Comparison of ENCODE assay signal across 19 mouse cellular contexts in genomic region chr7:111680108-111680507, GRCm38 (mm10).
DNase-seq lines count a peak whose midpoint lies in the region; ATAC-seq and TF ChIP-seq lines count a peak whose summit lies in the region.
"Had no signal": no experiment of that assay in that cellular context is flagged by ENCODE, and none has a peak within 500 bp of the region (broad histone marks: within the 10 kb centered on the region; RNA-seq: fewer than 3 reads in every experiment).

No protein-coding gene starts in this region.

- no peak overlapping the region for H3K27ac ChIP-seq in layer of hippocampus, adult 2 months
- H3K27ac ChIP-seq in testis, adult 2 months (ENCODE audit: control insufficient read depth, insufficient read depth, low read depth, low read length): no peak overlapping the region
- no peak overlapping the region for H3K27ac ChIP-seq in forebrain, embryonic 10.5 days
- H3K27ac ChIP-seq: embryonic facial prominence, embryonic 10.5 days; forebrain, embryonic 15.5 days; heart, embryonic 15.5 days; hindbrain, embryonic 10.5 days; kidney, embryonic 15.5 days; liver, embryonic 15.5 days; midbrain, embryonic 13.5 days had no signal

- no peak for TF ChIP-seq POLR2A in testis, adult 2 months (IDR thresholded peaks at IDR 0.05; ENCODE audit: control insufficient read depth, low read depth, low read length)

- H3K9me3 ChIP-seq in forebrain, embryonic 10.5 days: no peaks in the 10 kb centered on the region
- H3K9me3 ChIP-seq: embryonic facial prominence, embryonic 10.5 days; forebrain, embryonic 15.5 days; heart, embryonic 15.5 days; hindbrain, embryonic 10.5 days; kidney, embryonic 15.5 days; liver, embryonic 15.5 days; midbrain, embryonic 13.5 days had no signal

- TF ChIP-seq CTCF in layer of hippocampus, adult 2 months (conservative IDR thresholded peaks at IDR 0.05): peak; percentile 60
- peak; percentile 8; the same call in 1 of the 2 replicates for TF ChIP-seq CTCF in testis, adult 2 months (IDR thresholded peaks at IDR 0.05; ENCODE audit: control insufficient read depth, insufficient read depth, insufficient replicate concordance, low read depth, low read length)

- H3K4me3 ChIP-seq in layer of hippocampus, adult 2 months: no peak overlapping the region
- H3K4me3 ChIP-seq in testis, adult 2 months (ENCODE audit: control insufficient read depth, low read depth, low read length): no peak overlapping the region
- H3K4me3 ChIP-seq in forebrain, embryonic 10.5 days: no peak overlapping the region
- H3K4me3 ChIP-seq: embryonic facial prominence, embryonic 10.5 days; forebrain, embryonic 15.5 days; heart, embryonic 15.5 days; hindbrain, embryonic 10.5 days; kidney, embryonic 15.5 days; liver, embryonic 15.5 days; midbrain, embryonic 13.5 days had no signal

- no peak for DNase-seq in layer of hippocampus, adult 2 months (ENCODE audit: low spot score in 2 of 2)
- no peak for DNase-seq in layer of hippocampus, postnatal 25 days (ENCODE audit: extremely low spot score in 1 of 2, low spot score in 1 of 2)
- DNase-seq in testis, postnatal 14 days (ENCODE audit: low spot score): no peak
- peak; percentile 50 for DNase-seq in R1 (ENCODE audit: low read depth, low spot score)
- DNase-seq in forebrain, embryonic 10.5 days (ENCODE audit: extremely low spot score, low spot score): no peak
- DNase-seq: adrenal gland, postnatal 36 days; cerebellum, postnatal 14 days; retina, postnatal 1 day; thymus, adult 18-20 months had no signal

- no peaks in the 10 kb centered on the region for H3K4me1 ChIP-seq in testis, adult 2 months (ENCODE audit: control insufficient read depth, insufficient read depth, low read length)
- 0 out of 2 replicates have a peak, but pooled peaks cover under 1% of the 10 kb centered on the region for H3K4me1 ChIP-seq in forebrain, embryonic 10.5 days
- H3K4me1 ChIP-seq: forebrain, embryonic 15.5 days; hindbrain, embryonic 10.5 days; liver, embryonic 15.5 days had no signal

- H3K36me3 ChIP-seq in testis, adult 2 months (ENCODE audit: control insufficient read depth, insufficient read depth, low read length): no peaks in the 10 kb centered on the region
- no peaks in the 10 kb centered on the region for H3K36me3 ChIP-seq in forebrain, embryonic 10.5 days (replicated peaks)
- H3K36me3 ChIP-seq: embryonic facial prominence, embryonic 10.5 days; forebrain, embryonic 15.5 days; heart, embryonic 15.5 days; hindbrain, embryonic 10.5 days; kidney, embryonic 15.5 days; liver, embryonic 15.5 days; midbrain, embryonic 13.5 days had no signal

- H3K27me3 ChIP-seq in testis, adult 2 months (ENCODE audit: control insufficient read depth, insufficient read depth, low read length): no peaks in the 10 kb centered on the region
- H3K27me3 ChIP-seq in forebrain, embryonic 10.5 days (ENCODE audit: poor library complexity, severe bottlenecking): no peaks in the 10 kb centered on the region
- H3K27me3 ChIP-seq: forebrain, embryonic 15.5 days; heart, embryonic 15.5 days; kidney, embryonic 15.5 days; liver, embryonic 15.5 days; midbrain, embryonic 13.5 days; Patski had no signal

- 95% methylated on average over 3 of the region's 3 CpGs for WGBS in forebrain, embryonic 10.5 days

- no peak for ATAC-seq in cerebellum, adult (ENCODE audit: insufficient number of reproducible peaks, low FRiP score, low TSS enrichment)
- ATAC-seq: forebrain, embryonic 15.5 days; midbrain, embryonic 13.5 days; Patski had no signal
